Mouse (Mus musculus) heart, adult 2 months (tissue): ENCODE measurements at regions not wholly inside any gene's neighbourhood (a gene's known extent, or its start where the extent isn't known, plus 50 kb on each side); places are given as distances from the start of the nearest gene placed in this dataset.

Experiments used
- CTCF ChIP-seq: fragments of 200-600 bp; IDR thresholded peaks from 2 replicates; pipeline ENCODE4 v1.8.1; 2022; ENCODE audit warnings: antibody characterized with exemption, mild to moderate bottlenecking, moderate library complexity
- EP300 ChIP-seq: fragments of 200-500 bp; IDR thresholded peaks from 2 replicates; pipeline ENCODE4 v1.6.1; 2011; ENCODE audit warnings: low read depth, low read length, control low read depth; ENCODE audit not compliant: insufficient read depth
- POLR2A ChIP-seq: fragments of 200-500 bp; IDR thresholded peaks from 2 replicates; pipeline ENCODE4 v1.6.1; 2011; ENCODE audit warnings: mild to moderate bottlenecking, low read depth, low read length, control low read depth; ENCODE audit not compliant: insufficient read depth

DNA sequence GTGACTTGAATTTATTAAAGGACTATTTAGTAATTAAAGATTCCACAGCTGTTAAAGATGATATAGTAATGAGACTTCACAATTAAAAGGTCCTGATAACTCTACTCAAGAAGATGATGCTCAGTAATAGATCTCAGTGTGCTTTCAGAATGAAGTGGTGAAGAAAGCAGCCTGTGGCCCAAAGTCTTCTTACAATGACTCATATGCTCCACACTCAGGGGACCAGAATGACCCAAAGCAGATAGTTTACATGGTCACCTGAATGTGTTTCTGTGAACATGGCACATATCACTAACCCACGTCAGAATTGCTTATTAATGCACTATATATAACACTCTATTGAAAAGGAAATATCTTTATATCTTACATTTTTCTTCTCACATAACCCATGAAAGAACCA, 1200.5 kb downstream of the Diaph3 start:
- TF ChIP-seq CTCF (no peak), POLR2A (no peak), EP300 (no peak)
